Comparison of ENCODE assay signal across 20 mouse cellular contexts in genomic region chr6:135833542-135833941, GRCm38 (mm10).
A peak's percentile ranks its signal among the peaks of the same experiment; 100 is the strongest.
DNase-seq lines count a peak whose midpoint lies in the region; ATAC-seq and TF ChIP-seq lines count a peak whose summit lies in the region.
"Had no signal": no experiment of that assay in that cellular context is flagged by ENCODE, and none has a peak within 500 bp of the region (broad histone marks: within the 10 kb centered on the region; RNA-seq: fewer than 3 reads in every experiment).

No protein-coding gene starts in this region.

- H3K4me2 ChIP-seq in forebrain, postnatal 0 days (ENCODE audit: low read depth): no peak overlapping the region
- H3K4me2 ChIP-seq in kidney, embryonic 14.5 days (replicated peaks; ENCODE audit: low read depth, low read length): no peak overlapping the region
- H3K4me2 ChIP-seq: forebrain, embryonic 12.5 days had no signal

- no peak overlapping the region for H3K27ac ChIP-seq in forebrain, postnatal 0 days (ENCODE audit: low read depth, low read length)
- no peak overlapping the region for H3K27ac ChIP-seq in forebrain, embryonic 10.5 days
- peak overlapping the region; percentile 80 for H3K27ac ChIP-seq in left cerebral cortex, adult 2 months
- no peak overlapping the region for H3K27ac ChIP-seq in ES-Bruce4 (ENCODE audit: insufficient read depth, low read length)
- no peak overlapping the region for H3K27ac ChIP-seq in kidney, embryonic 14.5 days (ENCODE audit: low read depth, low read length)
- H3K27ac ChIP-seq: forebrain, embryonic 12.5 days; heart, embryonic 10.5 days; limb, embryonic 10.5 days; macrophage had no signal

- no peak for ATAC-seq in forebrain, postnatal 0 days
- ATAC-seq in kidney, embryonic 14.5 days (ENCODE audit: low FRiP score, low TSS enrichment): no peak
- ATAC-seq: hindbrain, embryonic 16.5 days had no signal

- intact Hi-C loops in left cerebral cortex, adult 2 months (cut with DNase I): loop anchor here (10.0 kb wide), 1 partner anchor 341 kb away; the partner anchor contains the start of gene Grin2b

- no peak overlapping the region for H3K9ac ChIP-seq in forebrain, postnatal 0 days
- no peak overlapping the region for H3K9ac ChIP-seq in ES-Bruce4 (ENCODE audit: low read depth, poor library complexity, severe bottlenecking)
- H3K9ac ChIP-seq in kidney, embryonic 14.5 days (ENCODE audit: low read depth, low read length): no peak overlapping the region
- H3K9ac ChIP-seq: forebrain, embryonic 12.5 days had no signal

- no peak for TF ChIP-seq EP300 in ES-Bruce4 (IDR thresholded peaks at IDR 0.05; ENCODE audit: insufficient read depth, low read depth, low read length)

- 68% methylated on average over 5 of the region's 5 CpGs for WGBS in forebrain, postnatal 0 days
- 71% methylated on average over 5 of the region's 5 CpGs for WGBS in forebrain, embryonic 10.5 days
- 68% methylated on average over 5 of the region's 5 CpGs for WGBS in kidney, embryonic 14.5 days

- H3K36me3 ChIP-seq in forebrain, postnatal 0 days (ENCODE audit: insufficient read depth): no peaks in the 10 kb centered on the region
- H3K36me3 ChIP-seq in forebrain, embryonic 10.5 days (replicated peaks): no peaks in the 10 kb centered on the region
- no peaks in the 10 kb centered on the region for H3K36me3 ChIP-seq in ES-Bruce4 (ENCODE audit: control insufficient read depth, insufficient read depth, low read length, poor library complexity, severe bottlenecking)
- H3K36me3 ChIP-seq in kidney, embryonic 14.5 days (ENCODE audit: control insufficient read depth, insufficient read depth, low read length): no peaks in the 10 kb centered on the region
- H3K36me3 ChIP-seq: forebrain, embryonic 12.5 days; heart, embryonic 10.5 days; limb, embryonic 10.5 days had no signal

- peak; percentile 30 for TF ChIP-seq CTCF in forebrain, postnatal 0 days (IDR thresholded peaks at IDR 0.05; ENCODE audit: low read depth)
- peak; percentile 34 for TF ChIP-seq CTCF in left cerebral cortex, adult 2 months (IDR thresholded peaks at IDR 0.05)
- TF ChIP-seq CTCF in ES-Bruce4 (IDR thresholded peaks at IDR 0.05; ENCODE audit: low read depth, low read length): peak; percentile 33
- TF ChIP-seq CTCF in brain, embryonic 14.5 days (IDR thresholded peaks at IDR 0.05; ENCODE audit: borderline replicate concordance, extremely low read depth, insufficient read depth, insufficient read length): peak; percentile 27; the same call in 1 of the 2 replicates

- no peak for DNase-seq in forebrain, postnatal 0 days
- no peak for DNase-seq in forebrain, embryonic 10.5 days (ENCODE audit: extremely low spot score, low spot score)
- DNase-seq in left cerebral cortex, adult 2 months (ENCODE audit: extremely low spot score in 1 of 2, low spot score in 2 of 2): no peak
- no peak for DNase-seq in left cerebral cortex, adult 9 months (ENCODE audit: low spot score in 2 of 2)
- DNase-seq in brain, embryonic 14.5 days (ENCODE audit: low read depth): no peak
- DNase-seq in right cerebral cortex, adult 18-20 months: no peak
- DNase-seq: adrenal gland, adult 2 months; B cell, adult 2 months; cerebellum, adult 11-12 months; cerebellum, postnatal 36 days; gastrocnemius, postnatal 25 days; kidney, adult 9 months; midbrain, embryonic 14.5 days had no signal

- no peaks in the 10 kb centered on the region for H3K4me1 ChIP-seq in forebrain, postnatal 0 days (ENCODE audit: insufficient read depth)
- H3K4me1 ChIP-seq in forebrain, embryonic 10.5 days: peaks cover 4% of the 10 kb centered on the region; the same call in 1 of the 2 replicates
- no peaks in the 10 kb centered on the region for H3K4me1 ChIP-seq in ES-Bruce4 (ENCODE audit: control insufficient read depth, insufficient read depth, low read length)
- no peaks in the 10 kb centered on the region for H3K4me1 ChIP-seq in kidney, embryonic 14.5 days (ENCODE audit: control insufficient read depth, insufficient read depth, low read length)
- H3K4me1 ChIP-seq: forebrain, embryonic 12.5 days; heart, embryonic 10.5 days had no signal

- no peaks in the 10 kb centered on the region for H3K9me3 ChIP-seq in forebrain, postnatal 0 days (ENCODE audit: low read length)
- no peaks in the 10 kb centered on the region for H3K9me3 ChIP-seq in forebrain, embryonic 10.5 days
- no peaks in the 10 kb centered on the region for H3K9me3 ChIP-seq in ES-Bruce4 (replicated peaks; ENCODE audit: control insufficient read depth, insufficient read depth, low read length, poor library complexity, severe bottlenecking)
- no peaks in the 10 kb centered on the region for H3K9me3 ChIP-seq in kidney, embryonic 14.5 days (ENCODE audit: control insufficient read depth, low read length)
- H3K9me3 ChIP-seq: forebrain, embryonic 12.5 days; heart, embryonic 10.5 days; limb, embryonic 10.5 days had no signal

- no peak for TF ChIP-seq POLR2A in ES-Bruce4 (IDR thresholded peaks at IDR 0.05; ENCODE audit: insufficient read depth, low read length)
- TF ChIP-seq POLR2A in brain, embryonic 14.5 days (IDR thresholded peaks at IDR 0.05; ENCODE audit: borderline replicate concordance, extremely low read depth, insufficient read depth, insufficient read length, poor library complexity, severe bottlenecking): no peak

- H3K27me3 ChIP-seq in forebrain, postnatal 0 days (ENCODE audit: insufficient read depth, low read length): no peaks in the 10 kb centered on the region
- no peaks in the 10 kb centered on the region for H3K27me3 ChIP-seq in forebrain, embryonic 10.5 days (ENCODE audit: poor library complexity, severe bottlenecking)
- H3K27me3 ChIP-seq in ES-Bruce4 (ENCODE audit: control insufficient read depth, insufficient read depth, low read length, poor library complexity, severe bottlenecking): no peaks in the 10 kb centered on the region
- H3K27me3 ChIP-seq in kidney, embryonic 14.5 days (ENCODE audit: control insufficient read depth, insufficient read depth, low read length): no peaks in the 10 kb centered on the region
- H3K27me3 ChIP-seq: forebrain, embryonic 12.5 days had no signal

- H3K4me3 ChIP-seq in forebrain, postnatal 0 days (ENCODE audit: low read depth, low read length): no peak overlapping the region
- H3K4me3 ChIP-seq in forebrain, embryonic 10.5 days: no peak overlapping the region
- H3K4me3 ChIP-seq in left cerebral cortex, adult 2 months: no peak overlapping the region
- H3K4me3 ChIP-seq in ES-Bruce4 (ENCODE audit: low read depth, low read length): no peak overlapping the region
- H3K4me3 ChIP-seq in kidney, embryonic 14.5 days (ENCODE audit: low read length): no peak overlapping the region
- H3K4me3 ChIP-seq: forebrain, embryonic 12.5 days; heart, embryonic 10.5 days; limb, embryonic 10.5 days had no signal
